Mouse (Mus musculus) hindbrain, embryonic 14.5 days (tissue): ENCODE measurements around the gene Dffa. TPM values are rescaled to one million over a fixed set of nuclear protein-coding genes. Genes with fewer than 3 reads are reported as not detected.
"Not testable (repeated sequence)": the region's sequence is repeated elsewhere in the genome, so short reads cannot be mapped to it uniquely, and the experiment has no call there.

Experiments used
- ATAC-seq: fragments of 200-750 bp; cut with Nextera tagmentation; 2 replicates; pipeline ENCODE4 v1.8.0; 2017; ENCODE audit warnings: moderate number of reproducible peaks, mild to moderate bottlenecking, moderate TSS enrichment, moderate library complexity; ENCODE audit not compliant: low FRiP score
- DNase-seq: peaks from one replicate; pipeline ENCODE4 v3.0.0-alpha.2; 2015; ENCODE audit warnings: low spot score
- H3K27ac ChIP-seq: fragments of 300-500 bp; sonication (generic); 2 replicates; pipeline ENCODE4 v1.5.1; 2014; ENCODE audit warnings: mild to moderate bottlenecking, moderate library complexity
- H3K27me3 ChIP-seq: fragments of 300-500 bp; sonication (generic); 2 replicates; pipeline ENCODE4 v1.6.1; 2014; ENCODE audit warnings: mild to moderate bottlenecking, low read length, mixed read lengths; ENCODE audit not compliant: control insufficient read depth, insufficient read depth
- H3K36me3 ChIP-seq: fragments of 300-500 bp; sonication (generic); replicated peaks from 2 replicates; pipeline ENCODE4 v1.6.1; 2014; ENCODE audit not compliant: control insufficient read depth, insufficient read depth
- H3K4me1 ChIP-seq: fragments of 300-500 bp; sonication (generic); replicated peaks from 2 replicates; pipeline ENCODE4 v1.6.1; 2014; ENCODE audit warnings: antibody characterized with exemption, low read length, mixed read lengths; ENCODE audit not compliant: control insufficient read depth, insufficient read depth
- H3K4me2 ChIP-seq: fragments of 300-500 bp; sonication (generic); replicated peaks from 2 replicates; pipeline ENCODE4 v1.6.1; 2014; ENCODE audit warnings: mild to moderate bottlenecking, moderate library complexity
- H3K4me3 ChIP-seq: fragments of 300-500 bp; sonication (generic); replicated peaks from 2 replicates; pipeline ENCODE4 v1.5.1; 2014; ENCODE audit warnings: mild to moderate bottlenecking, low read length
- H3K9ac ChIP-seq: fragments of 300-500 bp; sonication (generic); 2 replicates; pipeline ENCODE4 v1.6.1; 2014
- H3K9me3 ChIP-seq: fragments of 300-500 bp; sonication (generic); 2 replicates; pipeline ENCODE4 v1.6.1; 2016; ENCODE audit warnings: low read length; ENCODE audit not compliant: control insufficient read depth
- whole genome bisulfite sequencing: fragments of 180-500 bp; shearing (Covaris S2); extraction: QIAGEN DNeasy Blood & Tissue Kit; methylation state at CpG from one replicate; pipeline ENCODE4 v1.1.7; 2014; 5-methylcytosine and 5-hydroxymethylcytosine counted together
- polyA plus RNA-seq: library from polyadenylated mRNA; unstranded; fragments of >200 nt; fragmentation: Nextera tagmentation; extraction: Ambion mirVana; gene quantifications from 2 replicates; pipeline ENCODE4 v1.2.1, GENCODE M21; 2014

The Dffa gene
- polyA plus RNA-seq, 1 experiment from 2014 or later, result 20.1 TPM

DNA sequence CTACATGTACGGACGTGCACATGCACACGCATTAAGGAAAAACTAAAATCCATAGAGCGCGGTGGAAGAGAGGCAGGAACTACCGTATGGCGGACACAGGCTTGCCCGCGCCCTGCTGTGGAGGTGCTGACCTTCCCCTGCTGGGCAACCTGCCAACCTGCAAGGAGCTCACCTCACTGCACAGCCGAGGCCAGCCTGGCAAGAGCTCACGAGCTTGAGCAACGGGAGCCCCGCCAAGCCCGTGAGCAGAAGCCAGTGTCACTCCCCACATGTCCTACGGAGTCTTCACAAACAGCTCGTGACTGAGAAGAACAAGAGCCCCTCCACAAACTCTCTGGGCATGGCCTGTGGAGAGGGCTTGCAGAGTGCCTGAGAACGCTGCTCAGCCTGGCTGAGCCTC, 22.4 kb upstream of the Dffa start:
- H3K9ac ChIP-seq, result no peak overlapping the region
- no peaks in the 10 kb centered on the region for H3K27me3 ChIP-seq
- H3K4me3 ChIP-seq, result no peak overlapping the region
- no peaks in the 10 kb centered on the region for H3K36me3 ChIP-seq
- ATAC-seq (peak; percentile 27; the same call in 1 of the 2 replicates), DNase-seq (no peak)
- H3K27ac ChIP-seq, result no peak overlapping the region
- WGBS, result 68% methylated on average over 17 of the region's 17 CpGs
- H3K4me2 ChIP-seq, result no peak overlapping the region
- H3K9me3 ChIP-seq, result no peaks in the 10 kb centered on the region
- no peaks in the 10 kb centered on the region for H3K4me1 ChIP-seq

DNA sequence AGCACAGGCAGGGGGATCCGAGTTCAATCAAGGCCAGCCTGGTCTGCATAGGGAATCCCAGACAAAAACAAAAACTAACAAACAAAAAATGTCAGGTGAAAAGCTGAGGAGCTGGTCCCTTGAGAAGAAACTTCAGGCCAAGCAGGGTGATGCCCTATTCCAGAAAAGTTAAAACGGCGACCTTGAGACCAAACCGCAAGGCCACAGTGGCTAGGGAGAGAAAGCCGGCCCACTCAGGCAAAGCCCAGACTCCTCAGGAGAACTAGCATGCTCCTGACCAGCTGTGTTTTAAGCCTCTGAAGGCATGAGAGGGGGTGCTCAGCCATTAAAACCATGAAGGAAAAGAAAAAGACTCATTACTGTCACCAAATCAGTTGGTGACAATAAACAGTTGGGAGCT, 18.6 kb upstream of the Dffa start:
- no peak for ATAC-seq
- 83% methylated on average over 5 of the region's 5 CpGs for WGBS
- no peaks in the 10 kb centered on the region for H3K27me3 ChIP-seq

DNA sequence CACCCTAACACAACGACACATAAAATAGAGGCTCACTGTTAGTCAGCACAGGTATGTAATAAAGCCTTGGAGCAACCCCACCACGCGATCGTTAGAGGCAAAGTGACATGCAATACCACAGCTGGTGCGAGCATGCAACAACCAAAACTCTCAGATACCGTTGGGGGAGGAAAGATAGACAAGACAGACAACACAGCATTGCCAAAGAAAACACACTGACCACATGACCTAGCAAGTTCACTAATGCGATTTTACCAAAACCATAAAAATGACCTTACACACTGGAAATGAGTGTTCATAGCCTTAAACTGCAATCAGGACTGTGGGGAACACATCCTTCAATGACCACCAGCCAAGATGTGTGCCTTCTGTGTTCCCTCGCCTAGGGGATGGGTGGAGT, 12.6 kb upstream of the Dffa start:
- Histone ChIP-seq H3K36me3 (peaks cover 5% of the 10 kb centered on the region; the same call in 1 of the 2 replicates), H3K4me3 (no peak overlapping the region), H3K4me1 (no peaks in the 10 kb centered on the region), H3K4me2 (no peak overlapping the region), H3K27ac (no peak overlapping the region), H3K9me3 (no peaks in the 10 kb centered on the region), H3K27me3 (no peaks in the 10 kb centered on the region), H3K9ac (no peak overlapping the region)
- no peak for ATAC-seq
- 91% methylated on average over 8 of the region's 8 CpGs for WGBS
- DNase-seq, result no peak

More for the DNA sequence above, 18.6 kb upstream of the Dffa start:
- Histone ChIP-seq H3K36me3 (no peaks in the 10 kb centered on the region), H3K9ac (no peak overlapping the region), H3K27ac (no peak overlapping the region), H3K4me3 (no peak overlapping the region), H3K4me2 (no peak overlapping the region), H3K9me3 (no peaks in the 10 kb centered on the region), H3K4me1 (no peaks in the 10 kb centered on the region)
- DNase-seq, result no peak

DNA sequence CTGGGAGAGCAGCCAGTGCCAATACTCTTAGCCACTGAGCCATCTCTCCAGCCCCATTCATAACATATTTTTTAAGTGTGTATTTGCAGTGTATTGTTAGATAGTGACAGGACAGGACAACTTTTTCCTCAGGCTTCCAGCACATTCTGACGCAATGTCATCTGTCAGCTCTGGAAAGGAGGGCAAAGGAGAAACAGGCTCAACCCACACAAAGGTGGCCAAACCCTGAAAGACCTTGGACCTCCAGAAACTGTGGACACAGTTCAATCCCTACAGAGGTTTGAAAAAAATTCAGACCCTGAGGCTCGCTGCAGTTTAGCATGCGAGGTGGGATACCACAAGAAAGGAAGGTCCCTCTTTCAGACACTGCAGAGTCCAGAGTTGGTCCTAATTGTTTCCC, 6.0 kb upstream of the Dffa start:
- DNase-seq (no peak), ATAC-seq (no peak)
- H3K4me2 ChIP-seq, result no peak overlapping the region
- peak overlapping the region; percentile 98; the same call in 1 of the 2 replicates for H3K4me3 ChIP-seq
- 89% methylated on average over 3 of the region's 3 CpGs for WGBS
- peaks cover 12% of the 10 kb centered on the region for H3K4me1 ChIP-seq
- peaks cover 5% of the 10 kb centered on the region; the same call in 1 of the 2 replicates for H3K36me3 ChIP-seq
- no peaks in the 10 kb centered on the region for H3K27me3 ChIP-seq
- H3K9ac ChIP-seq, result no peak overlapping the region
- H3K9me3 ChIP-seq, result no peaks in the 10 kb centered on the region
- H3K27ac ChIP-seq, result no peak overlapping the region

DNA sequence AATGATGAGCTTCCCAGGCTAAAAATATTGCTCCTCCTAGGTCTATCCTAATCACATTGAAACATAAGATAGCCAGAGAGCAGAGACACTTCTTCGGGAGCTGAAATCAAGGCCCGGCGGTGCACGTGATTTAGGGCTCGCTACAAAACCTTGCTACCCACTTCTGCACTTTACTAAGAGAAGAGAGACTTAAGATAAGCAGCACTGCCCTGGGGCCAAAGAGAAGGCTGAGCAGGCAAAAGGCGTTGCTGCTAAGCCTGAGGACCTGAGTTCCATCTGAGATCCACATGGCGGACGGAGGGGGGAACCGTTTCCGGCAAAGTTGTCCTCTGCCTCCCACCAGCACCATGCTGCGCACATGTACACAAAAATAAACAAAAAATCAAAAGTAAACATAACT, 5.4 kb upstream of the Dffa start:
- H3K36me3 ChIP-seq, result peaks cover 5% of the 10 kb centered on the region; the same call in 1 of the 2 replicates
- no peak for DNase-seq
- H3K27ac ChIP-seq, result no peak overlapping the region
- no peaks in the 10 kb centered on the region for H3K9me3 ChIP-seq
- no peak for ATAC-seq
- H3K4me3 ChIP-seq, result peak overlapping the region; percentile 98
- peaks cover 12% of the 10 kb centered on the region for H3K4me1 ChIP-seq
- no peaks in the 10 kb centered on the region for H3K27me3 ChIP-seq
- H3K9ac ChIP-seq, result peak overlapping the region; percentile 90
- H3K4me2 ChIP-seq, result peak overlapping the region; percentile 96
- 30% methylated on average over 11 of the region's 11 CpGs for WGBS

DNA sequence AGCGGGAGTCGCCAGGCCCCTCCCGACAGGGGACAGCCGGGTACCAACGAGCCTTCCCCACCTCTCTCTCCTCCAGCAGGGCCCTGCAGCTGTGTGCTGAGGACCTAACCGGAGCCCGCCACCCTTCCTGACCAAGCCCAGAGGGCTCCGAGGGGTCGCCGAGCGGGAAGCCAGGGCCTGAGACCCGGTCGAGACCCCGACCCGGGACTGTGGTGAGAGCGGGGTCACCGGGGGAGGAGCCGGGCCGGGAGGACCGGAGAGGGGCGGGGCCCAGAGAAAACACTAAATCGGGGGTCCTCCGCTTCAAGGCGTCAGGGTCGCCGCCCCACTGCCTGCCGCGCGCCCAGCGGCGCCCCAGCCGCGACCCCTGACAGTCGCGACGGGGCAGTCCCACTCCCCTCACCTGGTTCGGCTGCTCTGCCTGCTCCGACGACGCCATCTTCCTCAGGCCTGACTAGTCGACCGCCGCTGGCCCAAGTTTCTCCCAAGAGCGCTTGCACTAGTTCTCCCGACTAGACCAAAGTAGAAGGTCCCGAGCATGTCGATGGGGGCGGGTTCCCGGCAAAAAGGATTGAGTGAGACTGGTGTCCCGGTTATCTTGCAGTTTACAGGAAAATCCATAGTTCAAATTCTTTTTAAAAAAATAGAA, 4.5 kb upstream of the Dffa start, which contains the start of gene Pex14:
Pex14 (minus strand) TSS at position 508 of the 649 bp plus-strand sequence.
- WGBS, result under 1% methylated on average over 50 of the region's 50 CpGs
- DNase-seq (peak; percentile 89), ATAC-seq (peak; percentile 80)
- H3K27ac ChIP-seq, result 0 out of 2 replicates have a peak within 1 kb of the TSS, but pooled peaks have one; percentile 44
- H3K36me3 ChIP-seq, result no peaks in the 10 kb centered on the region
- peak within 1 kb of the TSS; percentile 90 for H3K9ac ChIP-seq
- peaks cover 13% of the 10 kb centered on the region for H3K4me1 ChIP-seq
- no peaks in the 10 kb centered on the region for H3K27me3 ChIP-seq
- peak within 1 kb of the TSS; percentile 98 for H3K4me3 ChIP-seq
- no peaks in the 10 kb centered on the region for H3K9me3 ChIP-seq
- H3K4me2 ChIP-seq, result peak within 1 kb of the TSS; percentile 96

DNA sequence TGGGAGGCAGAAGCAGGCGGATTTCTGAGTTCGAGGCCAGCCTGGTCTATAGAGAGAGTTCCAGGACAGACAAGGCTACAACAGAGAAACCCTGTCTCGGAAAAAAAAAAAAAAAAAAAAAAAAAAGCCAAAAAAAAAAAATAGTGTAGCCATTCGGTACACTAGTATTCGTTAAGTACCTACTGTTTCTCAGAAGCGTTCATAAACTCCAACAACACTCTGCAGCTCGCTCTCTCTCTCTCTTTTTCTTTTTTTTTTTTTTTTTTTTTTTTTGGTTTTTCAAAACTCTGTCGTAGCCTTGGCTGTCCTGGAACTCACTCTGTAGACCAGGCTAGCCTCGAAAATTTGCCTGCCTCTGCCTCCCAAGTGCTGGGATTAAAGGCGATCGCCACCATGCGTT, 3.5 kb upstream of the Dffa start:
- not testable (repeated sequence) for ATAC-seq, H3K9ac ChIP-seq, H3K4me3 ChIP-seq, H3K36me3 ChIP-seq, H3K27ac ChIP-seq, H3K27me3 ChIP-seq, H3K9me3 ChIP-seq, DNase-seq
- H3K4me2 ChIP-seq, result 0 out of 2 replicates have a peak overlapping the region, but pooled peaks have one; percentile 46
- peaks cover 19% of the 10 kb centered on the region for H3K4me1 ChIP-seq
- 86% methylated on average over 12 of the region's 12 CpGs for WGBS

DNA sequence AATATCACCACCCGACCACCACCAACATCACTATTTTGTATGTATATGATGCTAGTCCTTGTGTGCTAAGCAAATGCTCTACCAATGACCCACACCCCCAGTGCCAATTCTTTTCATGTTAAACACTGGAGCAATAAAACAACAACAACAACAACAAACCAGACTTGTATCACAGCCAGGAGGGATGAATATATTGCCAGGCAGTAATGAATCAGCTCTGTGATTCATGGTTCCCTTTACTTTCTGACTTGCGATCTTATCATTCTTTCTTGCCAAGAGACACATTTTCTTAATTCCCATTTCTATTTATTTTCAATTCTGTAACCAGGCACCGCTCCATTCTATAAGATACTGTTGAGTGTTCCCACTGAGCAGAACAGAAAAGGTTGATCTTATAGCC, 2.5 kb upstream of the Dffa start:
- H3K9ac ChIP-seq, result no peak overlapping the region
- H3K36me3 ChIP-seq, result peaks cover 5% of the 10 kb centered on the region; the same call in 1 of the 2 replicates
- H3K4me2 ChIP-seq, result no peak overlapping the region
- 85% methylated on average over 3 of the region's 3 CpGs for WGBS
- H3K4me1 ChIP-seq, result peaks cover 19% of the 10 kb centered on the region
- no peaks in the 10 kb centered on the region for H3K9me3 ChIP-seq
- H3K27me3 ChIP-seq, result no peaks in the 10 kb centered on the region
- ATAC-seq (no peak), DNase-seq (no peak)
- H3K27ac ChIP-seq, result no peak overlapping the region
- H3K4me3 ChIP-seq, result no peak overlapping the region

DNA sequence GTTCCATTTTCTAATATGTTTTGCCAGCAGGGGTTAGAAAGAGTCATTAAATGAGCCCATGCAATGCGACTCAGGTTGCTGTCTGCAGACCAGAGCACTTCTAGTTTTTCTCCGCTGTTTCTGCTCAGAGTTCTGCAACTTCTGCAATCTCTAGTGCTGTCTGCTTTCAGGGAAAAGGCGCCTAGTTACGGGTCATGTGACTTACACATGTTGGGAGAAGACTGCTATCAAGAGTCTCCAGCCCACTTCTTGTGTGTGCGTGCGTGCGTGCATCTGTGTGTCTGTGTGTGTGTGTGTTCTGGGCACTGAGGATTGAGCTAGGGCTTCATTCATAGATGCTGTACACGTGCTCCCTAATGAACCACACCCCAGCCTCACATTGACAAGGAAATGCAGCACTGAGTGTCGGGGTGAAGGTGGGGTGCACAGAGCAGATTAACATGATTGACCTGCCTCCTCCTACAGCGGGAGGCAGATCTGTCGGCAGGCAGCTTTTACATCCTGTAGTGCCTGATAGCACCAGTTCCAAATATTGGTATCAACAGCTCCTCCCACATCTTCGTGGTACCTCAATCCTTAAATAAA, 16.1 kb downstream of the Dffa start:
- not testable (repeated sequence) for H3K27me3 ChIP-seq, ATAC-seq, H3K9ac ChIP-seq, H3K4me1 ChIP-seq, H3K9me3 ChIP-seq, H3K27ac ChIP-seq, DNase-seq, H3K4me3 ChIP-seq, H3K4me2 ChIP-seq
- 86% methylated on average over 12 of the region's 12 CpGs for WGBS
- H3K36me3 ChIP-seq, result peaks cover 44% of the 10 kb centered on the region
